Mouse (Mus musculus) C2C12 (cell line): Measurements from ENCODE around the gene Ttll9.

Experiments
- CTCF ChIP-seq: IDR thresholded peaks from one replicate; pipeline ENCODE4 v1.5.1; 2011; ENCODE audit not compliant: control insufficient read depth, insufficient read depth, insufficient read length
- MAX ChIP-seq: IDR thresholded peaks from one replicate; pipeline ENCODE4 v1.6.1; 2011; ENCODE audit warnings: mild to moderate bottlenecking, control low read depth
- MYOD1 ChIP-seq: IDR thresholded peaks from one replicate; pipeline ENCODE4 v1.6.1; 2011; ENCODE audit warnings: low read depth; ENCODE audit not compliant: control insufficient read depth, insufficient read length
- USF1 ChIP-seq: IDR thresholded peaks from one replicate; pipeline ENCODE4 v1.6.1; 2011; ENCODE audit warnings: low read depth, mild to moderate bottlenecking, control low read depth, moderate library complexity

DNA sequence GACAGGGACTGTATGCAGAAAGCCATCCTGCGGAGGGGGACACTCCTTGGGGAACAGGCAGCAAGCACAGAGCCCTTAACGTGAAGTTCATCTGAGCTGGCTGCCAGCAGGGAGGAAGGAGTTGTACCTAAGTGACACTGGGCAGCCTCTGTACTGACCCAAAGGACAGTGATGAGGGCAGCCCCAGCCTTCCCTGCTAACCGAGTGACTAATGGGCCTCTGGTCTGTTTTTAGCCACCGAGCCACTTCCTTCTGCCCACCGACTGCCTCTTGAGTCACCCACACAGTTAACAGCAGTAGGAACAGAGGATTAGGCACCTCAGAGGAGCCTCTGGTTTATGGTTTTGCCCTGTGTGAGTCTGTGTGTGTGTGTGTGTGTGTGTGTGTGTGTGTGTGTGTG lies 34.9 kb upstream of the Ttll9 start:
- no peak for TF ChIP-seq CTCF
- peak; percentile 40 for TF ChIP-seq MAX
- TF ChIP-seq USF1: no peak
- peak; percentile 28 for TF ChIP-seq MYOD1
